Mouse (Mus musculus): ENCODE data around the gene Notch2.

- TF ChIP-seq TAL1 (IDR thresholded peaks at IDR 0.05; ENCODE audit: low read length) (no peak), GATA1 (IDR thresholded peaks at IDR 0.05; ENCODE audit: low read length) (no peak)
These were observed 72.5 kb downstream of the Notch2 start for GRCm38 (mm10) chr3:98085812-98086268.

All from erythroblast, embryonic 14.5 days (primary cell).